25 mouse cellular contexts compared by ENCODE assay signal in the genomic region with DNA sequence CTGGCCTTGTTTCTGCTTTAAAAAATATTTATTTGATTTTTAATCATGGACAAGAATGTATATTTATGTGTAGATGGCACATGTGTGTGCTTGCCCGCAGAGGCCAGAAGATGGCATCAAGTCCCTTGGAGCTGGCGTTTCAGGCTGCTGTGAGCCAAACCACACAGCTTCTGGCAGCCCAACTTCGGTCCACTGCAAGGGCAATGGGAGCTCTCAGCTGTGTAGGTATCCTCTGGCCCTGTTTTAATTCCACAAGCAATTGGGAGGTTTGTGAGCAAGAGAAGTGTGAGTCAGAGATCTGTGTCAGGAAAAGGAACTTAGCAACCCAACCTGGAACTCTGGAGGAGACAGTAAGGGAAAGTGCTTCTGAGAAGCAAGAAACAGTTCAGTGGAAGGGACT.
"Had no signal": no experiment of that assay in that cellular context is flagged by ENCODE, and none has a peak within 500 bp of the region (broad histone marks: within the 10 kb centered on the region; RNA-seq: fewer than 3 reads in every experiment).

No protein-coding gene starts in this region.

- H3K27ac ChIP-seq: heart, embryonic 10.5 days; hindbrain, embryonic 13.5 days; hindbrain, embryonic 15.5 days; hindbrain, postnatal 0 days; kidney, embryonic 15.5 days; kidney, postnatal 0 days; limb, embryonic 13.5 days; limb, embryonic 15.5 days; liver, embryonic 12.5 days; liver, embryonic 14.5 days had no signal

- DNase-seq: gastrocnemius, postnatal 14 days; gastrocnemius, postnatal 36 days; heart, adult 18-20 months; heart, postnatal 10 days; heart, postnatal 36 days; kidney, adult 11 months; kidney, adult 2 months; kidney, adult 9 months; kidney, postnatal 14 days; kidney, postnatal 36 days; layer of hippocampus, adult 9-11 months; layer of hippocampus, postnatal 36 days; left cerebral cortex, postnatal 4 days had no signal

- H3K36me3 ChIP-seq: heart, embryonic 10.5 days; heart, embryonic 12.5 days; hindbrain, embryonic 13.5 days; hindbrain, embryonic 15.5 days; kidney, embryonic 15.5 days; limb, embryonic 13.5 days; limb, embryonic 15.5 days; liver, embryonic 12.5 days had no signal

- H3K4me2 ChIP-seq: heart, embryonic 12.5 days; hindbrain, embryonic 13.5 days; hindbrain, embryonic 15.5 days; kidney, embryonic 15.5 days; limb, embryonic 13.5 days; limb, embryonic 15.5 days; liver, embryonic 12.5 days had no signal

- H3K9me3 ChIP-seq: heart, embryonic 10.5 days; hindbrain, embryonic 13.5 days; hindbrain, embryonic 15.5 days; kidney, embryonic 15.5 days; limb, embryonic 15.5 days; liver, embryonic 12.5 days had no signal

- H3K9ac ChIP-seq: heart, embryonic 12.5 days; hindbrain, embryonic 13.5 days; hindbrain, embryonic 15.5 days; kidney, embryonic 15.5 days; limb, embryonic 13.5 days; limb, embryonic 15.5 days; liver, embryonic 12.5 days; liver, embryonic 14.5 days had no signal

- ATAC-seq: hindbrain, postnatal 0 days; intestine, embryonic 16.5 days; liver, embryonic 12.5 days had no signal

- H3K4me3 ChIP-seq: heart, embryonic 10.5 days; heart, embryonic 12.5 days; hindbrain, embryonic 13.5 days; hindbrain, embryonic 15.5 days; kidney, embryonic 15.5 days; limb, embryonic 13.5 days; limb, embryonic 15.5 days; liver, embryonic 12.5 days had no signal

- H3K4me1 ChIP-seq: heart, embryonic 10.5 days; heart, embryonic 12.5 days; hindbrain, embryonic 13.5 days; hindbrain, embryonic 15.5 days; kidney, embryonic 15.5 days; limb, embryonic 13.5 days; limb, embryonic 15.5 days; liver, embryonic 12.5 days had no signal

- H3K27me3 ChIP-seq: heart, embryonic 12.5 days; hindbrain, embryonic 13.5 days; hindbrain, embryonic 15.5 days; kidney, embryonic 15.5 days; limb, embryonic 13.5 days; limb, embryonic 15.5 days; liver, embryonic 12.5 days had no signal
